Mouse (Mus musculus) lung, postnatal 0 days (tissue): ENCODE results near the gene Selenoo. TPM values are rescaled to one million over a fixed set of nuclear protein-coding genes. Genes with fewer than 3 reads are reported as not detected.

Source experiments
- ATAC-seq: fragments of 200-750 bp; cut with Nextera tagmentation; 2 replicates; pipeline ENCODE4 v1.8.0; 2017; ENCODE audit warnings: moderate library complexity
- DNase-seq: peaks from one replicate; pipeline ENCODE4 v3.0.0-alpha.2; 2016; ENCODE audit warnings: low spot score
- H3K27ac ChIP-seq: fragments of 300-500 bp; sonication (generic); 2 replicates; pipeline ENCODE4 v1.5.1; 2014; ENCODE audit warnings: antibody characterized with exemption, mild to moderate bottlenecking, low read length, mixed read lengths
- H3K27me3 ChIP-seq: fragments of 300-500 bp; sonication (generic); replicated peaks from 2 replicates; pipeline ENCODE4 v1.6.1; 2014; ENCODE audit warnings: low read length, mixed read lengths; ENCODE audit not compliant: insufficient read depth
- H3K36me3 ChIP-seq: fragments of 300-500 bp; sonication (generic); 2 replicates; pipeline ENCODE4 v1.6.1; 2014; ENCODE audit warnings: low read length, mixed read lengths; ENCODE audit not compliant: insufficient read depth
- H3K4me1 ChIP-seq: fragments of 300-500 bp; sonication (generic); 2 replicates; pipeline ENCODE4 v1.6.1; 2014; ENCODE audit warnings: antibody characterized with exemption, low read depth, low read length, mixed read lengths; ENCODE audit not compliant: insufficient read depth
- H3K4me2 ChIP-seq: fragments of 300-500 bp; sonication (generic); replicated peaks from 2 replicates; pipeline ENCODE4 v1.6.1; 2014; ENCODE audit warnings: low read depth, mild to moderate bottlenecking, low read length, moderate library complexity, mixed read lengths
- H3K4me3 ChIP-seq: fragments of 300-500 bp; sonication (generic); 2 replicates; pipeline ENCODE4 v1.5.1; 2014; ENCODE audit warnings: low read depth, low read length
- H3K9ac ChIP-seq: fragments of 300-500 bp; sonication (generic); replicated peaks from 2 replicates; pipeline ENCODE4 v1.6.1; 2014; ENCODE audit warnings: low read depth, mild to moderate bottlenecking
- H3K9me3 ChIP-seq: fragments of 300-500 bp; sonication (generic); 2 replicates; pipeline ENCODE4 v1.6.1; 2016; ENCODE audit warnings: low read length, mixed read lengths
- CTCF ChIP-seq: IDR thresholded peaks from 2 replicates; pipeline ENCODE4 v1.5.1; 2016; ENCODE audit warnings: antibody characterized with exemption, mild to moderate bottlenecking
- EP300 ChIP-seq: IDR thresholded peaks from 2 replicates; pipeline ENCODE4 v1.6.1; 2016; ENCODE audit warnings: antibody characterized with exemption, mild to moderate bottlenecking, control low read depth
- whole genome bisulfite sequencing: fragments of 180-500 bp; shearing (Covaris S2); extraction: QIAGEN DNeasy Blood & Tissue Kit; methylation state at CpG from one replicate; pipeline ENCODE4 v1.1.7; 2014; 5-methylcytosine and 5-hydroxymethylcytosine counted together
- polyA plus RNA-seq: library from polyadenylated mRNA; unstranded; fragments of >200 nt; fragmentation: Nextera tagmentation; extraction: Ambion mirVana; gene quantifications from 2 replicates; pipeline ENCODE4 v1.2.1, GENCODE M21; 2015

Gene Selenoo
- polyA plus RNA-seq, 1 experiment from 2014 or later = 16.0 TPM

DNA sequence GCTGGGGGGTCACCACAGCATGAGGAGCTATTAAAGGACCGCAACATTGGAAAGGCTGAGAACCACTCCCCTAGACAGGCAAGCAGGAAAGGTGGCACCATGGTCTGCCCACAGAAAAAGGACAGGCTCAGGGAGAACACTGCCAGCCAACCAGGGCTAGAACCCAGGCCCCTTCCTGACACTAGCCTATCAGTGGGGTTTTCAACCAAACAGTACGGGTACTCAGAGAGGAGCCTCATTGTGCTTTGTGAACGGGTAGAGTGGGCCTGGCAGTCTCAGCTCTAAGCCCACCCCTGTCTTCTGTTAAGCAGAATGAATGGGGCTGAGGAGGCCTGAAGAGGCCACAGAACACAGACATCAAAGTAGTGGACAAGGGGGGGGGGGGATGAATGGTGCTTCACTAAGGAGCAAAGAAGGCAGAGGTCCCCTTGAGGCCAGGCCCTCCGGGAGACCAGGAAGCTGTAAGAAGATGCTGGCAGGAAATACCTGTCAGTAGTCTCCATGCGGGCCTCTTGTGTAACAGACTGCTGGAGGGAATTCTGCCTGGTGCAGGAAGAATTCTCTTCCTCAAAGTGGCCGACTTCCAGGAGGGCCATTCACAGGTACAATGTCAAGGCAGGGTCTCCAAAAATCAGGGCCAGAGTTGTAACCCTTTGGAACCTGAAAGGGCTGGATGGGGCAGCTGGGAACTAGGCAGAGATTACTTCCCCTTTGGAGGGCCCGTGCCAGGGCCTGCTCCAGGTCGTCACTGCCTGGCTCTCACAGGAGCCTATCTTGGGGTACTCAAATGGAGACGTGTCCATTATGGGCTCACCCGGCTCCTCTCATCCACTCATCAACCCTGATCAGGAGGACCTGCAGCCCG is 14.0 kb upstream of the Selenoo start, which contains the start of gene Trabd:
Trabd (plus strand) TSS at position 512 of the 865 bp plus-strand sequence.
- peak within 1 kb of the TSS; percentile 74 for H3K4me2 ChIP-seq
- DNase-seq (peak; percentile 26), ATAC-seq (no peak)
- WGBS = 13% methylated on average over 11 of the region's 11 CpGs
- TF ChIP-seq CTCF = no peak
- TF ChIP-seq EP300 = no peak
- peak within 1 kb of the TSS; percentile 88 for H3K4me3 ChIP-seq
- no peaks in the 10 kb centered on the region for H3K9me3 ChIP-seq
- H3K4me1 ChIP-seq = peaks cover 25% of the 10 kb centered on the region
- peak within 1 kb of the TSS; percentile 91 for H3K27ac ChIP-seq
- peak within 1 kb of the TSS; percentile 80 for H3K9ac ChIP-seq
- H3K36me3 ChIP-seq = no peaks in the 10 kb centered on the region
- H3K27me3 ChIP-seq = no peaks in the 10 kb centered on the region

DNA sequence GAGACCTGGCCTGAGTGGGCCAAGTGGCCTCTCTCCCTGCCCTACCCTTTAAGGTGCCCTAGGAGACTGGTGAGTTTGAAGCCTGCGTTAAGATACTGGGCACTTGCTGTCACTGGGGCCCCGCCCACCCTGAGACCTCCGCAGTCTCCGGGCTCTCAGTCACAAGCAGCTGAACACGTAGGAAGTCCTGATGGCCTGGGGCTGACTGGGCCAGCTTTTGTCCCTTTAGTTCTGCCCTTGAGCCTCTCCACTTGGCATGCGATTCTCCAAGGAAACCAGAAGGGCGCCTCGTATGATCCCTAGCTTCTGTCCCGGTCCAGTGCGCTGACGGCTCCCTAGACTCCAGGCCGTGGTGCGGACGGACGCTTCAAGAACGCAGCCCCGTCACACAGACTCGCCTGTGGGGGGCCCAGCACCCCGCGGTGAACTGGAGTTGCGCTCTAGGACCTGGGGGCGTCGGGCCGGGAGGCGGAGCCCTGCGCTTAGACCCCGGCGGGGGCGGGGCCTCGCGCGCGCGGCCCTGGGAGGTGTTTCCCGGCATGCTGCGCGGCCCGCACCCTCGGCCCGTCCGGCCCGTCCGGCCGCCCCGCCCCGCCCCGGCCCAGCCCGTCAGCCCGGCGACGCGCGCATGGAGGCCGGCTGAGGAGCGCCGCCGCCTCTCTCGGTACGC is 13.3 kb upstream of the Selenoo start:
- 3% methylated on average over 33 of the region's 59 CpGs for WGBS
- peak; percentile 94 for ATAC-seq
- Histone ChIP-seq H3K4me1 (peaks cover 25% of the 10 kb centered on the region), H3K4me2 (peak overlapping the region; percentile 74), H3K9ac (peak overlapping the region; percentile 80), H3K4me3 (peak overlapping the region; percentile 88), H3K9me3 (no peaks in the 10 kb centered on the region), H3K36me3 (0 out of 2 replicates have a peak, but pooled peaks cover under 1% of the 10 kb centered on the region), H3K27ac (peak overlapping the region; percentile 91), H3K27me3 (no peaks in the 10 kb centered on the region)
- peak; percentile 96 for DNase-seq
- TF ChIP-seq CTCF = peak; percentile 51
- no peak for TF ChIP-seq EP300

DNA sequence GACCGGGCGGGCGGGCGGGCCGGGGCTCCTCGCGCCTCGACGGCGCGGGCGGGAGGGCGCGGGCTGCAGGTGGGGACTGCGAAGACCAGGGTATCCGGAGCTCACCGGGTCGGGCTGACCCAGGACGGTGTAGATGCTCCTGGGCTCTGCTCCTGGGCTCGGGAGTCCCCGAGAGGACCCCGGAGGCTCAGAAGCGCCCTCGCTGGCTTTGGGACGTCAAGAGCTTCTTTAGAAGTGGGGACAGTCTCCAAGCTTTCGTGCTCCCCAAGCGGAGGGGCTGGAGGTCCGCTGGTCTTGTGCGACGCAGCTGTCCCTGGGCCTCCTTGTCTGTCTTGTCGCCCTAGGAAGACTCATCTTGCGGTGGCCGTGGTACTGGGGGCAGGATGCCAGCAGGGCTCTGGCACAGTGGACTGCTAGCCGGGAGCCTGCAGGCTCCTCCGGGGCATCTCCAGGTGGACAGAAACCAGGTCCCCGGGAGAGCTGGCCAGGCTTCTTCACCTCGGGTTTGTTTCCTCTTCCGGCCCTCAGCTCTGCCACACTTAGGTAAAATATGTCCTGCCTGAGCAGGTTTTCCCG is 12.6 kb upstream of the Selenoo start:
- TF ChIP-seq CTCF = no peak; the same call in 1 of the 2 replicates
- Histone ChIP-seq H3K4me2 (peak overlapping the region; percentile 74), H3K36me3 (0 out of 2 replicates have a peak, but pooled peaks cover 5% of the 10 kb centered on the region), H3K9me3 (no peaks in the 10 kb centered on the region), H3K4me3 (peak overlapping the region; percentile 88), H3K4me1 (peaks cover 25% of the 10 kb centered on the region), H3K9ac (peak overlapping the region; percentile 80), H3K27ac (peak overlapping the region; percentile 91), H3K27me3 (no peaks in the 10 kb centered on the region)
- ATAC-seq = peak; percentile 1
- WGBS = 3% methylated on average over 27 of the region's 39 CpGs
- DNase-seq = peak; percentile 48

DNA sequence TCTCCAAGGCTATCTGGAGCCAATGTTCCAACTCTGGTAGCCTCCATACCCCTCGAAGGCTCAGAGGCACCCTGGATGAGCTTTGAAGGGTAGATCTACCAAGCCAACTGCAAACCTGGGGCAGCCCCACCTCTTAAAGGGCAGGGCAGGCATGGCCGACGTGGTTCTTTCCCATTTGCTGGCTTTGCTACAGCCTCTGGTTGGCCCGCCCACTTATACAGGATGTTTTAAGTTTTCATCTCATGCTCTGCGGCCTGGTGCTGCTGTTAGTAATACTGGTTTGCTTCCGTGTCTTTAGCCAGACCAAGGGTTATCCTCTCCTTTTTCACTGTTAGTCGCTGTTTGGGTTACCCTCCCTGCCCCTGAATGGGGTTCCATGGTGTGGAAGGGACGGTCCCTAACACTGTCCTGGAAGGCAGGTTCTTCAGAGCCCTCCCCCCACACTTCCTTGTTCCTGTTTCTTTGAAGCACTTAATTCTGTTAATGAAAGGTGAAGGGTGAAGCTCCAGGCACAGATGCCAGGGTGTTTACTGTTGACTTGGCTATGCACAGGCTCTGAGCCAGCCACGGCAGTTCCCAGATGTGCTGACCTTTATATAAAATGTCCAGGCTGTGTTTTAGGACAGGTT is 10.6 kb upstream of the Selenoo start:
- H3K36me3 ChIP-seq = peaks cover 15% of the 10 kb centered on the region; the same call in 1 of the 2 replicates
- H3K27me3 ChIP-seq = no peaks in the 10 kb centered on the region
- H3K4me3 ChIP-seq = no peak overlapping the region
- peak overlapping the region; percentile 64 for H3K27ac ChIP-seq
- WGBS = 31% methylated on average over 9 of the region's 9 CpGs
- H3K9me3 ChIP-seq = no peaks in the 10 kb centered on the region
- DNase-seq (peak; percentile 81), ATAC-seq (peak; percentile 18)
- peaks cover 25% of the 10 kb centered on the region for H3K4me1 ChIP-seq
- peak overlapping the region; percentile 29 for H3K4me2 ChIP-seq
- no peak overlapping the region for H3K9ac ChIP-seq
- TF ChIP-seq CTCF (no peak), EP300 (no peak)

DNA sequence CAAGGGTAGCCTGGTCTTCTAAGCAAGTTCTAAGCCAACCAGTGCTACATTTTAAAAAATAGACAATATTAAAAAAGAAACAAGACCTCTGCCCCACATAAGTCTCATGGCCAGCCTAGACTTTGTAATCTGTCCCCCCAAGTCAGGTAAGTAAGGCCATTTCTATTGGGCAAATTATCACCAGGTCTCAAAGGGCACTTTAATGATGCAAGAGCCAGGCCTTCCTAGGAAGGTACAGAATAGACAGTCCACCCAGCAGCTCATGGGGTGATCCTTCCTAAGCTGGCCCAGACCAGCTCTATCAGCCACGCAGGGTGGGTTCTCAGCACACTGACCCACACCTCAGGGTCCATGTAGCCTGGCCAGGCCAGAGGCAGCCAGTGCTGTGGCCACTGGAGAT is 5.0 kb upstream of the Selenoo start:
- DNase-seq (no peak), ATAC-seq (no peak)
- H3K27me3 ChIP-seq = no peaks in the 10 kb centered on the region
- H3K4me3 ChIP-seq = no peak overlapping the region
- H3K4me1 ChIP-seq = no peaks in the 10 kb centered on the region; the same call in 1 of the 2 replicates
- TF ChIP-seq CTCF = no peak
- TF ChIP-seq EP300 = no peak
- no peak overlapping the region for H3K4me2 ChIP-seq
- H3K27ac ChIP-seq = no peak overlapping the region
- no peak overlapping the region for H3K9ac ChIP-seq
- H3K9me3 ChIP-seq = no peaks in the 10 kb centered on the region
- peaks cover 34% of the 10 kb centered on the region; the same call in 1 of the 2 replicates for H3K36me3 ChIP-seq
- 93% methylated on average over 1 of the region's 1 CpGs for WGBS
